Mouse (Mus musculus): ENCODE measurements around the gene Fam69a. TPM values are rescaled to one million over a fixed set of nuclear protein-coding genes. Genes with fewer than 3 reads are reported as not detected.

Gene Fam69a
- polyA plus RNA-seq, 1 experiment from 2014 or later = 31.9 TPM

GRCm38 (mm10) chr5:108009721-108010120 lies 22.8 kb upstream of the Fam69a start:
- 47% methylated on average over 2 of the region's 2 CpGs for WGBS

GRCm38 (mm10) chr5:108005134-108005533 lies 18.2 kb upstream of the Fam69a start:
- no peaks in the 10 kb centered on the region for H3K4me1 ChIP-seq
- no peak overlapping the region for H3K4me2 ChIP-seq (replicated peaks)
- H3K9ac ChIP-seq (replicated peaks) = no peak overlapping the region
- H3K36me3 ChIP-seq = no peaks in the 10 kb centered on the region
- no peak overlapping the region for H3K27ac ChIP-seq (replicated peaks)
- H3K4me3 ChIP-seq = no peak overlapping the region
- ATAC-seq (replicated peaks) = no peak
- no peaks in the 10 kb centered on the region; the same call in 1 of the 2 replicates for H3K27me3 ChIP-seq
- 67% methylated on average over 2 of the region's 2 CpGs for WGBS
- H3K9me3 ChIP-seq = no peaks in the 10 kb centered on the region

More at GRCm38 (mm10) chr5:108009721-108010120, 22.8 kb upstream of the Fam69a start:
- Histone ChIP-seq H3K9ac (replicated peaks) (no peak overlapping the region), H3K27ac (replicated peaks) (no peak overlapping the region), H3K9me3 (no peaks in the 10 kb centered on the region), H3K27me3 (no peaks in the 10 kb centered on the region), H3K4me1 (no peaks in the 10 kb centered on the region), H3K4me3 (no peak overlapping the region), H3K4me2 (replicated peaks) (no peak overlapping the region), H3K36me3 (no peaks in the 10 kb centered on the region)
- ATAC-seq (replicated peaks) = no peak

GRCm38 (mm10) chr5:108002734-108003133 lies 15.8 kb upstream of the Fam69a start:
- no peaks in the 10 kb centered on the region for H3K36me3 ChIP-seq
- no peak overlapping the region for H3K4me3 ChIP-seq
- H3K4me1 ChIP-seq = no peaks in the 10 kb centered on the region
- H3K27ac ChIP-seq (replicated peaks) = no peak overlapping the region
- H3K27me3 ChIP-seq = no peaks in the 10 kb centered on the region; the same call in 1 of the 2 replicates
- no peak for ATAC-seq (replicated peaks)
- WGBS = 63% methylated on average over 5 of the region's 5 CpGs
- H3K4me2 ChIP-seq (replicated peaks) = no peak overlapping the region
- H3K9ac ChIP-seq (replicated peaks) = no peak overlapping the region
- H3K9me3 ChIP-seq = no peaks in the 10 kb centered on the region

GRCm38 (mm10) chr5:108000776-108001548 lies 14.1 kb upstream of the Fam69a start:
- H3K27me3 ChIP-seq = no peaks in the 10 kb centered on the region; the same call in 1 of the 2 replicates
- H3K4me2 ChIP-seq (replicated peaks) = peak overlapping the region; percentile 39
- no peaks in the 10 kb centered on the region for H3K36me3 ChIP-seq
- H3K9me3 ChIP-seq = no peaks in the 10 kb centered on the region
- 22% methylated on average over 20 of the region's 20 CpGs for WGBS
- peak; percentile 80; the same call in 1 of the 2 replicates for ATAC-seq (replicated peaks)
- H3K4me1 ChIP-seq = no peaks in the 10 kb centered on the region
- H3K4me3 ChIP-seq = peak overlapping the region; percentile 50
- peak overlapping the region; percentile 55 for H3K9ac ChIP-seq (replicated peaks)
- peak overlapping the region; percentile 77 for H3K27ac ChIP-seq (replicated peaks)

GRCm38 (mm10) chr5:107997717-107998116 lies 10.8 kb upstream of the Fam69a start:
- Histone ChIP-seq H3K4me3 (no peak overlapping the region), H3K9me3 (no peaks in the 10 kb centered on the region), H3K36me3 (no peaks in the 10 kb centered on the region), H3K27me3 (no peaks in the 10 kb centered on the region; the same call in 1 of the 2 replicates), H3K4me1 (no peaks in the 10 kb centered on the region), H3K27ac (replicated peaks) (no peak overlapping the region), H3K4me2 (replicated peaks) (no peak overlapping the region), H3K9ac (replicated peaks) (no peak overlapping the region)
- 71% methylated on average over 7 of the region's 7 CpGs for WGBS
- no peak for ATAC-seq (replicated peaks)

GRCm38 (mm10) chr5:107995936-107996335 lies 9.1 kb upstream of the Fam69a start:
- no peak for ATAC-seq (replicated peaks)
- no peaks in the 10 kb centered on the region for H3K4me1 ChIP-seq
- H3K9me3 ChIP-seq = no peaks in the 10 kb centered on the region
- H3K27ac ChIP-seq (replicated peaks) = no peak overlapping the region
- no peak overlapping the region for H3K9ac ChIP-seq (replicated peaks)
- no peak overlapping the region for H3K4me3 ChIP-seq
- 81% methylated on average over 2 of the region's 2 CpGs for WGBS
- H3K4me2 ChIP-seq (replicated peaks) = no peak overlapping the region
- H3K27me3 ChIP-seq = no peaks in the 10 kb centered on the region
- no peaks in the 10 kb centered on the region for H3K36me3 ChIP-seq

- 0 out of 2 replicates have a peak, but pooled peaks have one; percentile 8 for ATAC-seq (replicated peaks)
- H3K9me3 ChIP-seq = no peaks in the 10 kb centered on the region
- peak overlapping the region; percentile 95 for H3K4me3 ChIP-seq
- H3K27ac ChIP-seq (replicated peaks) = peak overlapping the region; percentile 97
- H3K27me3 ChIP-seq = no peaks in the 10 kb centered on the region
- 21% methylated on average over 5 of the region's 5 CpGs for WGBS
- H3K36me3 ChIP-seq = no peaks in the 10 kb centered on the region
- peak overlapping the region; percentile 92 for H3K9ac ChIP-seq (replicated peaks)
- H3K4me2 ChIP-seq (replicated peaks) = peak overlapping the region; percentile 55
- peaks cover 15% of the 10 kb centered on the region for H3K4me1 ChIP-seq
These were observed 958 bp upstream of the Fam69a start for GRCm38 (mm10) chr5:107987835-107988251.

- Histone ChIP-seq H3K9ac (replicated peaks) (peak overlapping the region; percentile 92), H3K9me3 (no peaks in the 10 kb centered on the region), H3K36me3 (no peaks in the 10 kb centered on the region), H3K27me3 (no peaks in the 10 kb centered on the region), H3K27ac (replicated peaks) (peak overlapping the region; percentile 97), H3K4me3 (peak overlapping the region; percentile 95), H3K4me1 (peaks cover 15% of the 10 kb centered on the region), H3K4me2 (replicated peaks) (peak overlapping the region; percentile 71)
- peak; percentile 80 for ATAC-seq (replicated peaks)
- under 1% methylated on average over 50 of the region's 54 CpGs for WGBS
These were observed 474 bp downstream of the Fam69a start for GRCm38 (mm10) chr5:107986255-107986966.

GRCm38 (mm10) chr5:107983946-107984345 lies 2.9 kb downstream of the Fam69a start:
- Histone ChIP-seq H3K9ac (replicated peaks) (no peak overlapping the region), H3K27me3 (no peaks in the 10 kb centered on the region), H3K4me3 (no peak overlapping the region), H3K9me3 (no peaks in the 10 kb centered on the region), H3K4me2 (replicated peaks) (no peak overlapping the region), H3K36me3 (no peaks in the 10 kb centered on the region), H3K4me1 (peaks cover 15% of the 10 kb centered on the region), H3K27ac (replicated peaks) (no peak overlapping the region)
- 96% methylated on average over 5 of the region's 5 CpGs for WGBS
- no peak for ATAC-seq (replicated peaks)

GRCm38 (mm10) chr5:107982016-107982415 lies 4.9 kb downstream of the Fam69a start:
- Histone ChIP-seq H3K36me3 (no peaks in the 10 kb centered on the region), H3K9me3 (no peaks in the 10 kb centered on the region), H3K27me3 (no peaks in the 10 kb centered on the region), H3K9ac (replicated peaks) (no peak overlapping the region), H3K4me1 (peaks cover 9% of the 10 kb centered on the region), H3K27ac (replicated peaks) (no peak overlapping the region), H3K4me2 (replicated peaks) (no peak overlapping the region), H3K4me3 (no peak overlapping the region)
- no peak for ATAC-seq (replicated peaks)
- 75% methylated on average over 3 of the region's 3 CpGs for WGBS

GRCm38 (mm10) chr5:107979901-107980300 lies 7.0 kb downstream of the Fam69a start:
- Histone ChIP-seq H3K9me3 (no peaks in the 10 kb centered on the region), H3K4me3 (no peak overlapping the region), H3K4me1 (no peaks in the 10 kb centered on the region), H3K36me3 (no peaks in the 10 kb centered on the region), H3K9ac (replicated peaks) (no peak overlapping the region), H3K27ac (replicated peaks) (no peak overlapping the region), H3K27me3 (no peaks in the 10 kb centered on the region), H3K4me2 (replicated peaks) (no peak overlapping the region)
- 97% methylated on average over 1 of the region's 1 CpGs for WGBS
- ATAC-seq (replicated peaks) = no peak

GRCm38 (mm10) chr5:107978289-107979035 lies 8.4 kb downstream of the Fam69a start:
- Histone ChIP-seq H3K4me1 (no peaks in the 10 kb centered on the region), H3K4me3 (no peak overlapping the region), H3K9ac (replicated peaks) (no peak overlapping the region), H3K27ac (replicated peaks) (no peak overlapping the region), H3K27me3 (no peaks in the 10 kb centered on the region), H3K4me2 (replicated peaks) (no peak overlapping the region), H3K36me3 (no peaks in the 10 kb centered on the region), H3K9me3 (no peaks in the 10 kb centered on the region)
- WGBS = 92% methylated on average over 6 of the region's 6 CpGs
- no peak for ATAC-seq (replicated peaks)
